Mouse (Mus musculus) liver, embryonic 15.5 days (tissue): ENCODE results near the gene Zfp536. TPM values are rescaled to one million over a fixed set of nuclear protein-coding genes. Genes with fewer than 3 reads are reported as not detected.
"Not testable (repeated sequence)": the region's sequence is repeated elsewhere in the genome, so short reads cannot be mapped to it uniquely, and the experiment has no call there.

ENCODE experiments used
- ATAC-seq: fragments of 200-750 bp; cut with Nextera tagmentation; 2 replicates; pipeline ENCODE4 v1.8.0; 2017; ENCODE audit warnings: moderate number of reproducible peaks, mild to moderate bottlenecking, moderate library complexity; ENCODE audit not compliant: insufficient read depth
- H3K27ac ChIP-seq: fragments of 300-500 bp; sonication (generic); replicated peaks from 2 replicates; pipeline ENCODE4 v1.5.1; 2015; ENCODE audit warnings: mild to moderate bottlenecking, inconsistent platforms
- H3K27me3 ChIP-seq: fragments of 300-500 bp; sonication (generic); 2 replicates; pipeline ENCODE4 v1.6.1; 2015; ENCODE audit warnings: mild to moderate bottlenecking, inconsistent platforms
- H3K36me3 ChIP-seq: fragments of 300-500 bp; sonication (generic); replicated peaks from 2 replicates; pipeline ENCODE4 v1.6.1; 2015; ENCODE audit warnings: moderate library complexity, mild to moderate bottlenecking, inconsistent platforms
- H3K4me1 ChIP-seq: fragments of 300-500 bp; sonication (generic); replicated peaks from 2 replicates; pipeline ENCODE4 v1.6.1; 2015; ENCODE audit warnings: inconsistent platforms
- H3K4me2 ChIP-seq: fragments of 300-500 bp; sonication (generic); 2 replicates; pipeline ENCODE4 v1.6.1; 2015; ENCODE audit warnings: moderate library complexity, mild to moderate bottlenecking, inconsistent platforms
- H3K4me3 ChIP-seq: fragments of 300-500 bp; sonication (generic); replicated peaks from 2 replicates; pipeline ENCODE4 v1.5.1; 2015; ENCODE audit warnings: mild to moderate bottlenecking, inconsistent platforms
- H3K9ac ChIP-seq: fragments of 300-500 bp; sonication (generic); 2 replicates; pipeline ENCODE4 v1.6.1; 2015; ENCODE audit warnings: moderate library complexity, mild to moderate bottlenecking, inconsistent platforms
- H3K9me3 ChIP-seq: fragments of 300-500 bp; sonication (generic); replicated peaks from 2 replicates; pipeline ENCODE4 v1.6.1; 2016; ENCODE audit warnings: inconsistent platforms
- WGBS: fragments of 180-500 bp; shearing (Covaris S2); methylation state at CpG from one replicate; pipeline ENCODE4 v1.1.7; 2015; ENCODE audit warnings: mixed read lengths; ENCODE audit not compliant: insufficient replicate concordance; 5-methylcytosine and 5-hydroxymethylcytosine counted together
- polyA plus RNA-seq: library from polyadenylated mRNA; unstranded; fragments of >200 nt; fragmentation: Nextera tagmentation; extraction: Ambion mirVana; gene quantifications from 2 replicates; pipeline ENCODE4 v1.2.1, GENCODE M21; 2015

Zfp536 gene
- polyA plus RNA-seq, 1 experiment from 2014 or later: 0.07 TPM

- WGBS: 50% methylated on average over 9 of the region's 9 CpGs
- no peaks in the 10 kb centered on the region for H3K4me1 ChIP-seq
Observed at GRCm38 (mm10) chr7:37724002-37724790, 49.2 kb downstream of the Zfp536 start.

GRCm38 (mm10) chr7:37723191-37723592 is 50.2 kb downstream of the Zfp536 start:
- ATAC-seq: no peak
- Histone ChIP-seq H3K36me3 (no peaks in the 10 kb centered on the region), H3K4me3 (no peak overlapping the region), H3K4me2 (no peak overlapping the region), H3K27ac (no peak overlapping the region), H3K4me1 (no peaks in the 10 kb centered on the region), H3K27me3 (no peaks in the 10 kb centered on the region), H3K9me3 (no peaks in the 10 kb centered on the region), H3K9ac (no peak overlapping the region)
- WGBS: 47% methylated on average over 7 of the region's 7 CpGs

More at GRCm38 (mm10) chr7:37724002-37724790, 49.2 kb downstream of the Zfp536 start:
- Histone ChIP-seq H3K9ac (no peak overlapping the region), H3K27me3 (no peaks in the 10 kb centered on the region), H3K4me3 (no peak overlapping the region), H3K36me3 (no peaks in the 10 kb centered on the region), H3K9me3 (no peaks in the 10 kb centered on the region), H3K27ac (no peak overlapping the region), H3K4me2 (no peak overlapping the region)
- ATAC-seq: no peak

DNA sequence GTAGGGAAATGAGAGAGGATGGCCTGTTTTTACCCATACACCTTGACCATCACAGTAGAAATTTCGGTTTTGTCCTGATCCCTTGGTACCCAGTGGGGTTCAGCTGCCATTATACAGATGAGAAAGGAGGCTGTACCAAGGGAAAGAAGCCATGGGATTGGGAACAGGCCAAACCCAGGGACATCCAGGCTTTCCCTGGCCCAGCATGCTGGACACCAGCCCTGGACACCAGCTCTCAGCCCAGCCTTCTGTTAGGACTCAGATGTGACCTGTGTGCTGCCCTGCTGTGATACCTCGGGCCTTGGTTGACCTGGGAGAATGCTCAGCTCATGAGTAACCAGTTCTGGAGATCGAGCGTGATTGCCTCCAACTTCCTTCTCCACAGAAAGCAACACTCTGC is 51.8 kb downstream of the Zfp536 start:
- no peaks in the 10 kb centered on the region for H3K4me1 ChIP-seq
- H3K9ac ChIP-seq: no peak overlapping the region
- H3K4me2 ChIP-seq: no peak overlapping the region
- no peak overlapping the region for H3K27ac ChIP-seq
- no peak for ATAC-seq
- H3K4me3 ChIP-seq: no peak overlapping the region
- 37% methylated on average over 4 of the region's 4 CpGs for WGBS
- H3K9me3 ChIP-seq: no peaks in the 10 kb centered on the region
- no peaks in the 10 kb centered on the region for H3K36me3 ChIP-seq
- no peaks in the 10 kb centered on the region for H3K27me3 ChIP-seq

- no peak for ATAC-seq
- Histone ChIP-seq H3K9me3 (no peaks in the 10 kb centered on the region), H3K27me3 (no peaks in the 10 kb centered on the region), H3K4me3 (no peak overlapping the region), H3K4me2 (no peak overlapping the region), H3K9ac (no peak overlapping the region), H3K36me3 (no peaks in the 10 kb centered on the region), H3K4me1 (no peaks in the 10 kb centered on the region), H3K27ac (no peak overlapping the region)
- WGBS: 62% methylated on average over 15 of the region's 15 CpGs
Observed at GRCm38 (mm10) chr7:37718671-37719402, 54.6 kb downstream of the Zfp536 start.

GRCm38 (mm10) chr7:37717071-37717470 is 56.4 kb downstream of the Zfp536 start:
- no peak overlapping the region for H3K4me2 ChIP-seq
- no peak overlapping the region for H3K4me3 ChIP-seq
- ATAC-seq: no peak
- 63% methylated on average over 7 of the region's 7 CpGs for WGBS
- no peaks in the 10 kb centered on the region for H3K4me1 ChIP-seq
- no peak overlapping the region for H3K27ac ChIP-seq
- no peak overlapping the region for H3K9ac ChIP-seq
- H3K9me3 ChIP-seq: no peaks in the 10 kb centered on the region
- H3K36me3 ChIP-seq: no peaks in the 10 kb centered on the region
- H3K27me3 ChIP-seq: no peaks in the 10 kb centered on the region

DNA sequence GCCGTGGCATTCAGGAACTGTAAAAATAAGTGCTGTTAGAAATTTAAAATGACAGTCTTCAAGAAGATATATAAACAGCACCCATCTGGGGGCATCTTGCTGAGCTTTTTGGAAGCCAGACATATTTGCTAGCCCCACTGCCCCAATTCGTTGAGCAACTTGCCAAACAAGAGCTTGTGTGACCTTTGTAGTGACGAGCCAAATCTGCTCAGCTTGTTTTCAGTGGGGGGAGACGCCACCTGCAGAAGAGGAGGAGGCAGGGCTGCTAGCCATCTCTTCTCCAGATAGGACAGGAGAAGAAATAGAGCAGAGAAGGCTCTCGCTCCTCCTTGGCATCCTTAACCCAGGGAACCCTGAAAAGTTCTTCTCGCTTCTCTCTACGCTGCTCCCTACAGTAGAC is 56.8 kb downstream of the Zfp536 start:
- Histone ChIP-seq H3K4me1 (no peaks in the 10 kb centered on the region), H3K36me3 (no peaks in the 10 kb centered on the region), H3K9ac (no peak overlapping the region), H3K9me3 (no peaks in the 10 kb centered on the region), H3K4me3 (no peak overlapping the region), H3K27me3 (no peaks in the 10 kb centered on the region), H3K27ac (no peak overlapping the region), H3K4me2 (no peak overlapping the region)
- no peak for ATAC-seq
- WGBS: 56% methylated on average over 7 of the region's 7 CpGs

GRCm38 (mm10) chr7:37704464-37704863 is 69.0 kb downstream of the Zfp536 start:
- Histone ChIP-seq H3K4me1 (no peaks in the 10 kb centered on the region), H3K9ac (no peak overlapping the region), H3K27ac (no peak overlapping the region), H3K36me3 (no peaks in the 10 kb centered on the region), H3K4me2 (no peak overlapping the region), H3K27me3 (no peaks in the 10 kb centered on the region), H3K9me3 (no peaks in the 10 kb centered on the region), H3K4me3 (no peak overlapping the region)
- no peak for ATAC-seq
- WGBS: 63% methylated on average over 9 of the region's 9 CpGs

- not testable (repeated sequence) for H3K4me2 ChIP-seq, H3K9ac ChIP-seq, H3K4me1 ChIP-seq, H3K27ac ChIP-seq, ATAC-seq, H3K4me3 ChIP-seq, H3K36me3 ChIP-seq, H3K27me3 ChIP-seq, H3K9me3 ChIP-seq
- 60% methylated on average over 3 of the region's 3 CpGs for WGBS
Observed at GRCm38 (mm10) chr7:37697378-37697777, 76.1 kb downstream of the Zfp536 start.

DNA sequence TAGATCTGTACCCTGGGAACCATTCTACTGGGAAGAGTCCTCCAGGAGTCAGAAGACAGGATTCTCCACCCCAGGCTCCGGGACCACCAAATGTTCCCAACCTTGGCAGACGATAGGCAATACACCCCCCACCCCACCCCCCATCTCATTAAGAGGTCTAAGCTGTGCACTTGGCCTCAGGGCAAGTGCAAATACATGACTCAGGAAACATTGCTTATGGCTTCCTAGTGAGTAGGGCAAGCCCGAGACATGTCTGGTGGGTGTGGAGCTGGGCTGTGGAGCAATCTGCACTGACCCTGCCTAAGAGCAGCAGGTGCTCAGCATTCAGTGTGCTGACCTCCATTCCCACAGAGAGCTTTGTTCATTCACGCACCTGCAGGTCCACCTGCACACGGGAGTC is 78.4 kb downstream of the Zfp536 start:
- WGBS: 58% methylated on average over 5 of the region's 5 CpGs
- H3K36me3 ChIP-seq: no peaks in the 10 kb centered on the region
- no peak overlapping the region for H3K9ac ChIP-seq
- no peaks in the 10 kb centered on the region for H3K9me3 ChIP-seq
- no peak overlapping the region for H3K4me3 ChIP-seq
- H3K4me1 ChIP-seq: no peaks in the 10 kb centered on the region
- no peak for ATAC-seq
- no peak overlapping the region for H3K27ac ChIP-seq
- no peak overlapping the region for H3K4me2 ChIP-seq
- no peaks in the 10 kb centered on the region for H3K27me3 ChIP-seq

GRCm38 (mm10) chr7:37690606-37691005 is 82.8 kb downstream of the Zfp536 start:
- Histone ChIP-seq H3K9me3 (no peaks in the 10 kb centered on the region), H3K36me3 (no peaks in the 10 kb centered on the region), H3K4me2 (no peak overlapping the region), H3K9ac (no peak overlapping the region), H3K27ac (no peak overlapping the region), H3K27me3 (no peaks in the 10 kb centered on the region), H3K4me1 (no peaks in the 10 kb centered on the region), H3K4me3 (no peak overlapping the region)
- no peak for ATAC-seq
- WGBS: 71% methylated on average over 10 of the region's 10 CpGs

GRCm38 (mm10) chr7:37689561-37690305 is 83.7 kb downstream of the Zfp536 start:
- ATAC-seq: no peak
- no peak overlapping the region for H3K9ac ChIP-seq
- no peak overlapping the region for H3K4me2 ChIP-seq
- WGBS: 63% methylated on average over 23 of the region's 23 CpGs
- no peak overlapping the region for H3K4me3 ChIP-seq
- no peaks in the 10 kb centered on the region for H3K36me3 ChIP-seq
- no peak overlapping the region for H3K27ac ChIP-seq
- no peaks in the 10 kb centered on the region for H3K4me1 ChIP-seq
- H3K27me3 ChIP-seq: no peaks in the 10 kb centered on the region
- no peaks in the 10 kb centered on the region for H3K9me3 ChIP-seq
